Mouse (Mus musculus) adrenal gland, adult 18-20 months (tissue): Measurements from ENCODE around the gene Fto. TPM values are rescaled to one million over a fixed set of nuclear protein-coding genes. Genes with fewer than 3 reads are reported as not detected.

Source experiments
- DNase-seq, 2 experiments: peaks; one replicate each; pipeline ENCODE4 v3.0.0; 2021 to 2022; ENCODE audit warnings: low spot score in 2 of 2
- total RNA-seq, 2 experiments: library from RNA; stranded (reverse); gene quantifications; 1 replicate in 1 of 2; 2 replicates in 1 of 2; pipeline ENCODE4 v1.2.3; 2021

The Fto gene
- total RNA-seq, 2 experiments from 2014 or later, result 73.6 to 78.4 TPM

DNA sequence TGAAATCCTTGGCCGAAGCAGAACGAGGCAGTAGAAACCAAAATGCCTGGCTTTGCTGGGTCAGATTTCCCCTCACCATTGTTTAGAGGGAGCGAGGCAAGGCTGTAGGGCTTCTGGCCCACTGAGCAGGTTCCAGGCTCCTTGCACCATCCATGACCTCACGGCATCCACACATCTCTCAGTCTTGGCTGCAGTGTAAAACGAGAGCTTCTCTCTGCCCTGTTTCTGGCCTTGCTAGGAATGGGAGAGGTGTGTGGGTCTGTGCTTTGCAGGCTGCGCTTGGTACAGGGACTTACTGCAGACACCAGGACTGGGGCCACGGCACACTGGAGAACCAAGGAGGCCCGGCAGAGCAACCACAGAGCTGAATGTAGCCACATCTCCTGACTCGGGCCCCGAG, 132.2 kb downstream of the Fto start:
- DNase-seq, result no peak

DNA sequence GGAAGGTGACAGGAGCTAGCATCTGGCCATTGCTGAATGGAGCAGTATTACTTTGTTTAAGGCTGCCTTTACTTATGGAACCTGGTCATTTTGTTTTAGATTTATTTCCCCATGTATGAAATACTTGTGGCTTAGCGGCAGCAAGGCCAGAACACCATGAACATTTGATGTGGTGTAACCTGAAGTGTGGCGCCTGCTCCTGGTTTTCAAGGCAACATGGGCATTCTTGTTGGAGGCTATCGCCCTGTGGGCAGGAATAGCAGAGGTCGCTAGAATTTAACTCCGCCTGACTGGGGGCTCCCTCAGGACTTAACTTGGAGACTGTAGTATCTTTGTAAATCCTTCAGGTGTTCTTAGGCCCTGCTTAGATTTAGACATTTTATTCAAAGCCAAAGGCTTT, 132.7 kb downstream of the Fto start:
- DNase-seq, result no peak

DNA sequence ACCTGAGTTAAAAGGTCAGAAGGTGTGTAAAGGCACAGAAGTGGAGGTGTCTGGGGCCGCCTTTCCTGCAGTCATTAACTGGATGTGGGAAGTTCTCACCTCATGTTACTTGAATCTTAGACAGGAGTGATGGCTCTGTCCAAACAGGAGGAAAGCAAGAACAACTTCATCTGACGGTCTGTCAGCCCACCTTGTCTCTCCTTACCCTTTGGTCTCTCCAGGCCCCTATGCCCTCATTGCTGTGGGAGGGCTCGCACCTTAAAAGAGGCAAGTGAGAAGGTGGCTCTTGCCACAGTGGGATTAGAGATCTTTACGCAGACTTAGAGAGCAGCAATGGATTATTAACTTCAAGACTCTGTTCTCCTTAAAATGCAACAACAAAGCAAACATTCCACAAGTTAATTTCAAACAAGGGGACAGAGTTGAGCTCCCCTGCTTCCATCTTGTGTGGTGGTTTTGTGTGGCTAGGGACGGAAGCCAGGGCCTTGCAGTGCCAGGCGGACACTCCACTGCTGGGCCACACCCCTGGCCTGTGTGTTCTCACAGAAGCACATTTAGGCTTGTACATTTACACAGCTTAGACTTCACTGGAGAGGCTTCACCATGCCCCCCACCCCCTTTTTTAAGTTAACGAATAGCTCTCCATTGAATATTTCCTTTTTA, 135.5 kb downstream of the Fto start:
- DNase-seq, result no peak

DNA sequence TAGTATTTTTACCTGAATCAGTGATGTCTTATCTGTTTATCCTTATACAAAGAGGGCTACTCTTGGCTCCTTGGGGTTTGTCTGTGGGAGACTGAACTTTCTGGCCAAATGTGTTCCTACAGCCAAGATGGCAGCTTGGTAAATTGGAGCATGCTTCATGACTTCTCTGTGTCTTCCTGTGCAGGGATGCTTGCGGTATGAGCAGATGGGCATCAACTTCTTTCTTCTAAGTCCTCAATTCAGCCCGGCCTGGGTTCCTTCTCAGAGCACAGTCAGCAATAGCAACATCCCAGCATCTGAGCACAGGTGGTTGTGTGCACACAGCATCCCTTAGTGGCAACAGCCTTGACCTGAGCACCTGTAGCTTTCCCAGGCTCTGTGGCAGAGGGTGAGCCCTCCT, 141.6 kb downstream of the Fto start:
- no peak for DNase-seq

- no peak for DNase-seq
Observed at GRCm38 (mm10) chr8:91455591-91455990, 142.3 kb downstream of the Fto start.

GRCm38 (mm10) chr8:91458016-91458415, 144.7 kb downstream of the Fto start:
- DNase-seq, result no peak

DNA sequence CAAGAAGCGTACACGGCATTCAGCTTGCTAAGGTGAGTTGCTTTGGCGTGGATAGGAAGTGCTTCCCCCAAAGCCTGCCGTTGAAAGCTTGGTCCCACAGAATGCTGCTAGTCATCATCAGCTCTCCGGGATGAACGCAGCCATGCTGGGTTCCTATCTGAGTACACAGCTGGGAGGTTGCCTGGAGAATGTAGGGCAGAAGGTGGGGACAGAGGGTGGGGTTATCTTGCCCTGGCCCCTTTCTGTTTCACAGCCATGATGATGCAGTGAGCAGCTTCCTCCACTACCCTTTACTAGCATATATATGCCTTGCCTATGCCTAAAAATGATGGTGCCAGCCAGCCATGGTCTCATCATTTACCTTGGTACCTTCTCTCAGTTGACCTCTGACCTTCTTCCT, 147.6 kb downstream of the Fto start:
- DNase-seq, result no peak

- no peak for DNase-seq
Observed at GRCm38 (mm10) chr8:91463757-91464156, 150.4 kb downstream of the Fto start.

DNA sequence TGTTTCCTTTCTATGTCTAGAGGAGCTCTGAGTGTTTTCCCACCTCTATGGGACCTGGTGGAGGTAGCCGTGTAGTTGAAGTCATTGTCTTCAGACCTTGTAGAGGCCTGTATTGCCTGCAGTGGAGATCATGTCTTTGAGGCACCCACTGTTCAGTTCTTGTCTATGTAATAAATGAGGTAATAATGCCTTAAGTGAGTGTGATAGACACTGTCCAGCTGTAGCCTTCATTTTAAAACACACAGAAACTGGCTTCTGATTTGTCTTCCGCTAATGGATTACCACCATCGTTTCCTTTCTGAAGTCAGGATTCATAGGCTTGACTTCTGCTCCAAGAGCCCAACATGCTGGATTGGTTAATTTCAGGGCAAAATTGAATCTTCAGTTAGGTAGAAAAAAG, 154.1 kb downstream of the Fto start:
- no peak for DNase-seq

DNA sequence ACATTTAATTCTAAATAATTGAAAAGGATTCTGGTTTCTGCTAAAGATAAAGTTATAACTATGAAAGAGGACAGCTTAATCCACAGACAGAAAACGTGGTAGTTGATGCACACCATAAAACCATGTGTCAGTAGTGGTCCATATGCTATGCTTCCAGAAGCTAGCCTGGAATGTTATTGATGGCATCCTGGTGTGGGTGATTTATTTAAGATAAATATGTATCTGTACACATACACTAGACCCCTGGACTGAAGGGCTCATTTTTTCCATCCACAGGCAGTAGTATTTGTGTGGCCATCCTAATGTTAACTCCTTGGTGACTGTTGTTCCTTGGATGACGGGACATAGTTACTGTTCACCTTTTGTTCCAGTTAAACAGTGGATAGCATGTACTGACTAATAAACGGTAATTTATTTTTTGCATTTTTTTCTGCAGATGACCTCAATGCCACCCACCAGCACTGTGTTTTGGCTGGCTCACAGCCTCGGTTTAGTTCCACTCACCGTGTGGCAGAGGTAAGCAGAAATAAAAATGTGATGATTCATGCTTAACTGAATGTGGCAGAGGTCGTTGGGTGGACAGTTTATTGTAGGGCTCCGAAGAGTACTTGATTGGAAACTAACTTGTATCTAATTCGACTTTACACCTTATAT, 154.7 kb downstream of the Fto start:
- DNase-seq, result no peak

DNA sequence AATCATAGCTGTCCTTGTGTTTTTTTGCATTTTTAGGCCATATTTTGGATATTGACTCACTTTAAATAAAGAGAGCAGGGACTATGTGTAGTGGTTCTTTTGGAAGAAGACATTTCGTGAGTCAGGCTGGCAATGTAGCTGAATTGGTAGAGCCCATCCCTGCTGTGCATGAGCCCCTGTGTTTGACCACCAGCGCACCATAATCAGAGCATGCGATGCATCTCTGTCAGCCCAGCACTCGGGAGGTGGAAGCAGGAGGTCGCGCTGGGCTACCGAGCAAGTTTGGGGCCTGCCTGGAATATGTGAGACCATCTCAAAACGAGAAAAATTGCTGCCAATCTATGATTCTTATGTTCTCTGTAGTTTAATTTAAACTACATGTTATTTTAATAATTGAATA, 156.1 kb downstream of the Fto start:
- DNase-seq, result no peak

DNA sequence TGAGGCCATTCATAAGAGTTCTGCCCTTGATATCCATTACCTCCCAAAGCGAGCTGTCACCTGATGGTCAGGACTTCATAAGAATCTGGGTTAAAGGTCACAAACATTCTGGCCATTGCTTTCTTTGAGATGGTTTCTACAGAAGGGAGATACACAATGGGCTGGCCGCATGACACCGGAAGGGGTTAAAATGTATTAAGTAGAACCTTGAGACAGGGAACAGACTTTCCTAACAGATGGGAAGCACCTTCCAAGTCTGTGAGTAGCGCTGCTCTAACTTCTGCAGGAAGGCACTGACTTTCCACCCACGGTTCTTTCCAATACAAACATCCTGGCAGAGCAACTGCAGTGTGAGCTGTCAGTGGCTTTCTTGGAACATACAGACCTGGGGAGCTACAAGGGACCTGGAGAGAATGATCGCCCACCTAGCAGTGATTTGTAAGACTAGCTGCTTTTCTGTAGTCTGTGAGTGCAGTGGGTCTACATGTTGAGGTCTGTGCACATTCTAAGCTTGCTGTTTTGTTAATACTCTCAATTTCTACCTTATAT, 161.5 kb downstream of the Fto start:
- no peak for DNase-seq

- no peak for DNase-seq
Observed at GRCm38 (mm10) chr8:91476988-91477387, 163.7 kb downstream of the Fto start.

DNA sequence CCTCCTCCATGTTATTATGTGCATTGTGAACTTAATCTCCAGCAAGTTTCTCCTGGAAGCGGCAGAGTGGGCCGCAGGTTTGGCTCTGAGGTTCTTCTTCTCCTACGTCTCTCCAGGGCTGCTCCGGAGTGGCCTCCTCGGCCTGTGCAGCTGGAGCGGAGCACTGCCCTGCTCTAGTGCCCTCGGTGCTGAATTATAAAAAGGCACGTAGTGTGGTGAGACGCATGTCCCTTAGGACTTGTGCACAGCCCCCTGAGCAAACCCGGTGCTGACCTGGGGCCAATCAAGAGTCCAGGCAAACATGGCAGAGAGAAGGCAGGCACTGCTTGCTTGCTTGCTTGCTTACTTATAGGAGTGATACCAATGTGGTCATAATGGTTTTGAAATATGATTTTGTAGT, 164.1 kb downstream of the Fto start:
- no peak for DNase-seq

- DNase-seq, result no peak
Observed at GRCm38 (mm10) chr8:91482511-91482910, 169.2 kb downstream of the Fto start.

- DNase-seq, result no peak
Observed at GRCm38 (mm10) chr8:91486394-91486793, 173.1 kb downstream of the Fto start.

DNA sequence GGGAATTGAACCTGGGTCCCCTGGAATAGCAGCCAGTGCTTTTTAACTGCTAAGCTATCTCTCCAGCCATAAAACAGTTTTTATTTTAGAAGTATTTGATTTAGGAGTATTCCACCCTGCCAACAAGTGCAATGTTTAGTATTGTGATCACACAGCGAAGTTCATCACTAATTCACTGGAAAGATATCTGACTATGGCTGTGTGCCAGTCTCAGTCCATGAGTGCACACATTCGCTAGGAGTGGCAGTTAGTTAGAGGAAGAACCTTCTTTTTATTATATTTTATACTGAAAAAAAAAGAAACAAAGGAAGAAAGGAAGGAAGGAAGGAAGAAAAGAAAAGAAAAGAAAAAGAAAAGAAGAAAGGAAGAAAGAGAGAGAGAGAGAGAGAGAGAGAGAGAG, 174.1 kb downstream of the Fto start:
- no peak for DNase-seq

DNA sequence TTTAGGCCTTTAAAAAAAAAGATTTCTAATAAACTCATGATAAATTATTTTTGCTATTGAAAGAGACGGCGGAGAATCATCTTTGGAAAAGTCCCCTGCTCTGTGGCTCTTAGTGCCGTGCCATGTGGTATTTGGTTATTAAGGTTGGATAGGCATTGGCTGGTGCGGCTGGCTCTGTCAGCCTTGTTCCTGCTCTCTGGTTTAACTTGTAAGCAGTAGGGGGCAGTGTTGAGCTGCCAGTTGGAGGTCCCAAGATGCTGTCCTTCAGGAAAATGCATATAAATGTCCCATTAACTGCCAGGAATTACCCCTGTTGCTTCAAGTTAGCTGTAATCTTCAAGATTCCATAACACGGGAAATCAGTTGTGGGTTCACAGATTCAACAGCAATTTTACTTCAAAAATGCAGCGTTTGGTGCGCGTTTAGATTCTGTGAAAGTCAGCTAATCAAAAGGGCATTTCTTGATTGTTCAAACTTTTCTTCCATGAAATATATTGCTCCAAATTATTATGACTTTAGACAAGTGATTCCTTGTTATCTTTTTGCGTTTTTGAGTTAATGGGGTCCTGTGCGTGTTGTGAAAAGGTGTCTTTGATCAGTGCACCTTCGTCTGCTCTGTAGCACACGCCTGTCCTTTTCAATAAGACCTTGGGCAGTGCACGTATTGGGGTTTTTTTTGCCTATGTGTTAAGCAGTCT, 174.9 kb downstream of the Fto start:
- peak; percentile 59 to 73 for DNase-seq

DNA sequence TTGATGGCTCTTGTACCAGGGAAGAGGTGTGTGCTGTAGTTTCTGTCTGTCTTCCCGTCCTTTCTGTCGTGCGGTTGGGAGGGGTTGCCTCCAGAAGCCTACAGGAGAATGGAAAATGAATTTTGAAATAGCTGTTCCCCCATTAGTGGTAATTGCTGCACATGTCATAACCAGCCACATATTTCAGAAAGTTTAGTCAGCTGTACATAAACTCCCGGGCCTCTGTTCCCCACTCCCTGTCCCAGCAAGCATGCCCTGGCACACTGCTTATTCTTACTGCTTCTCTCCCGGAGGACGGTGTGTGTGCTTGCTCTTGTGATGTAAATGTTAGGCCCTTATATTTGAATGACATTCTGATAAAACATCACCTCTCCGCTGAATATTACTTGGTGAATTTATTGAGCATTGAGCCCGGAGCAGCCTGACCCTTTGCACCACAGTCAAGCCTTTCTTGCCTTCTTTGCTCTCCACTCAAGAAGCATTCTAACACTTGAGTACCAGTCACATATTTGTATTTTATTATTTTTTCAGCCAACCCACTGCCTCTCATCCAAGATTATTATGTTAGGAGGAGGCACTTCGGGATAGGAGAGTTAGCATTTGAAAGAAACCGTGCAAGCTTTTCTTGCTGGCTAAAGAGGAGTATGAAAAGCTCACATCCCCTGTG, 175.6 kb downstream of the Fto start:
- no peak for DNase-seq

GRCm38 (mm10) chr8:91490065-91490464, 176.7 kb downstream of the Fto start:
- no peak for DNase-seq

GRCm38 (mm10) chr8:91493373-91493772, 180.0 kb downstream of the Fto start:
- no peak for DNase-seq
